Mouse (Mus musculus): ENCODE results near the gene Efcab14. TPM values are rescaled to one million over a fixed set of nuclear protein-coding genes. Genes with fewer than 3 reads are reported as not detected.

Efcab14 gene
- polyA plus RNA-seq, 1 experiment from 2014 or later: 45.7 TPM

GRCm38 (mm10) chr4:115780918-115781317 is 43.4 kb downstream of the Efcab14 start, which contains the start of gene Tex38:
Gene Tex38, minus strand, starts transcription at chr4:115781018.
- 83% methylated on average over 3 of the region's 3 CpGs for WGBS

GRCm38 (mm10) chr4:115782026-115782805 is 44.7 kb downstream of the Efcab14 start:
- Histone ChIP-seq H3K9ac (no peak overlapping the region), H3K9me3 (replicated peaks) (no peaks in the 10 kb centered on the region), H3K27ac (replicated peaks) (no peak overlapping the region), H3K27me3 (no peaks in the 10 kb centered on the region), H3K4me1 (peaks cover 17% of the 10 kb centered on the region), H3K36me3 (peaks cover 4% of the 10 kb centered on the region; the same call in 1 of the 2 replicates), H3K4me2 (replicated peaks) (no peak overlapping the region), H3K4me3 (replicated peaks) (no peak overlapping the region)
- 92% methylated on average over 5 of the region's 5 CpGs for WGBS
- ATAC-seq (ENCODE audit: insufficient number of reproducible peaks, low FRiP score, low TSS enrichment, low read depth): no peak

More at GRCm38 (mm10) chr4:115780918-115781317, 43.4 kb downstream of the Efcab14 start, which contains the start of gene Tex38:
- H3K4me1 ChIP-seq: peaks cover 14% of the 10 kb centered on the region
- H3K4me3 ChIP-seq (replicated peaks): no peak within 1 kb of the TSS
- H3K27ac ChIP-seq (replicated peaks): no peak within 1 kb of the TSS
- H3K36me3 ChIP-seq: peaks cover 8% of the 10 kb centered on the region
- no peak within 1 kb of the TSS for H3K4me2 ChIP-seq (replicated peaks)
- no peak within 1 kb of the TSS for H3K9ac ChIP-seq
- H3K27me3 ChIP-seq: no peaks in the 10 kb centered on the region
- H3K9me3 ChIP-seq (replicated peaks): no peaks in the 10 kb centered on the region
- no peak for ATAC-seq (ENCODE audit: insufficient number of reproducible peaks, low FRiP score, low TSS enrichment, low read depth)

- peak; percentile 83 for ATAC-seq (ENCODE audit: insufficient number of reproducible peaks, low FRiP score, low TSS enrichment, low read depth)
- Histone ChIP-seq H3K27me3 (no peaks in the 10 kb centered on the region), H3K4me2 (replicated peaks) (peak within 1 kb of the TSS; percentile 75), H3K4me3 (replicated peaks) (peak within 1 kb of the TSS; percentile 56), H3K9me3 (replicated peaks) (no peaks in the 10 kb centered on the region), H3K27ac (replicated peaks) (peak within 1 kb of the TSS; percentile 78), H3K36me3 (peaks cover 12% of the 10 kb centered on the region; the same call in 1 of the 2 replicates), H3K4me1 (peaks cover 17% of the 10 kb centered on the region), H3K9ac (peak within 1 kb of the TSS; percentile 75)
- under 1% methylated on average over 69 of the region's 69 CpGs for WGBS
Measured at GRCm38 (mm10) chr4:115784769-115785510, 47.4 kb downstream of the Efcab14 start, which contains the start of gene Atpaf1. Gene Atpaf1, plus strand, starts transcription at chr4:115784812.

DNA sequence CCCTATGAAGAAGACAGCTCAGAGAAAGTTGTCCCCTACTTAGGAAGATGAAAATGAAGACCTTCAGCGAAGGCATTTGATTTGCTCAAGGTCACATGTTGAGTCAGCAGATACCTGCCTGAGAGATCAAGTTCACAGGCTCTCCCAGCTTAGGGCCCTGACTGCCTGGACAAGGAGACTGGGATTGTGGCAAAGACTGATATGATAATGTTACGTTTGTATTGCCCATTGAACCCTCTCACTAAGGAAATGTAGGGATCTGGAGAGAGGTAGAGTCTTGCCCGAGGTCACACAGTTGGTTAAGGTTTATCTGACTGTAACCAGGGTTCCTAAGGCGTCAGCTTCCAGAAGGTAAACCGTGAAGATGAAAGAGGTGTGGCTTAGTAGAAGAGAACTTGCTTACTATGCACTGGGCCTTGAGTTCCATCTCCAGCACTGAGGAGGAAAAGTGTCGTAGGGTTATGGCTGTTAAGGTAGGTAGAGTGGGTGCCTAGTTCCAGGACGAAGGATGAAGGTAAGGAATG is 48.0 kb downstream of the Efcab14 start:
- peak overlapping the region; percentile 75 for H3K4me2 ChIP-seq (replicated peaks)
- peak overlapping the region; percentile 75 for H3K9ac ChIP-seq
- peak overlapping the region; percentile 56 for H3K4me3 ChIP-seq (replicated peaks)
- peaks cover 18% of the 10 kb centered on the region; the same call in 1 of the 2 replicates for H3K36me3 ChIP-seq
- no peaks in the 10 kb centered on the region for H3K9me3 ChIP-seq (replicated peaks)
- no peak for ATAC-seq (ENCODE audit: insufficient number of reproducible peaks, low FRiP score, low TSS enrichment, low read depth)
- H3K4me1 ChIP-seq: peaks cover 17% of the 10 kb centered on the region
- 51% methylated on average over 7 of the region's 7 CpGs for WGBS
- peak overlapping the region; percentile 78 for H3K27ac ChIP-seq (replicated peaks)
- H3K27me3 ChIP-seq: no peaks in the 10 kb centered on the region

GRCm38 (mm10) chr4:115790864-115791263 is 53.3 kb downstream of the Efcab14 start:
- no peak for ATAC-seq (ENCODE audit: insufficient number of reproducible peaks, low FRiP score, low TSS enrichment, low read depth)
- Histone ChIP-seq H3K4me1 (peaks cover 4% of the 10 kb centered on the region), H3K27ac (replicated peaks) (no peak overlapping the region), H3K36me3 (peaks cover 49% of the 10 kb centered on the region), H3K27me3 (no peaks in the 10 kb centered on the region), H3K9ac (no peak overlapping the region), H3K9me3 (replicated peaks) (no peaks in the 10 kb centered on the region), H3K4me2 (replicated peaks) (no peak overlapping the region), H3K4me3 (replicated peaks) (no peak overlapping the region)
- 84% methylated on average over 3 of the region's 3 CpGs for WGBS

DNA sequence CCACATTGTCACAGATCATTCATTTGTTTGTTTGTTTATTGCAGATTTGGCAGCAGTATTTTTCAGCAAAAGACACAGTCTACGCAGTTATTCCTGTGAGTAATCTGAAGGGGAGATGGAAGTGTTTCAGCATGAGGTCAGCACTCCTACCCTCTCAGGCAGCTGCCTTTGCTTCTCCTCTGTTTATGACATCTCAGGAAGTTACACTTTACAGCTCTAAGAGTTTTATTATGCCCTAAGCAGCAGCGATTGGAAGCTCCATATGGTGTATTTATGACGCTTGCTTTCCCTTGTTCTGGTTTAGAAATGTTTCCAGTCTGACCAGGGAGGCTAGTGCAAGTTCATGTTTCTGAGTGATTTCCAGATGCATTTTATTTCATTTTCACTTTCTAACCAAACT is 57.8 kb downstream of the Efcab14 start:
- ATAC-seq (ENCODE audit: insufficient number of reproducible peaks, low FRiP score, low TSS enrichment, low read depth): no peak
- H3K4me3 ChIP-seq (replicated peaks): no peak overlapping the region
- H3K4me2 ChIP-seq (replicated peaks): no peak overlapping the region
- no peaks in the 10 kb centered on the region for H3K9me3 ChIP-seq (replicated peaks)
- no peak overlapping the region for H3K9ac ChIP-seq
- peaks cover 71% of the 10 kb centered on the region for H3K36me3 ChIP-seq
- H3K27ac ChIP-seq (replicated peaks): no peak overlapping the region
- whole genome bisulfite sequencing: 90% methylated on average over 3 of the region's 3 CpGs
- no peaks in the 10 kb centered on the region for H3K27me3 ChIP-seq
- no peaks in the 10 kb centered on the region for H3K4me1 ChIP-seq

DNA sequence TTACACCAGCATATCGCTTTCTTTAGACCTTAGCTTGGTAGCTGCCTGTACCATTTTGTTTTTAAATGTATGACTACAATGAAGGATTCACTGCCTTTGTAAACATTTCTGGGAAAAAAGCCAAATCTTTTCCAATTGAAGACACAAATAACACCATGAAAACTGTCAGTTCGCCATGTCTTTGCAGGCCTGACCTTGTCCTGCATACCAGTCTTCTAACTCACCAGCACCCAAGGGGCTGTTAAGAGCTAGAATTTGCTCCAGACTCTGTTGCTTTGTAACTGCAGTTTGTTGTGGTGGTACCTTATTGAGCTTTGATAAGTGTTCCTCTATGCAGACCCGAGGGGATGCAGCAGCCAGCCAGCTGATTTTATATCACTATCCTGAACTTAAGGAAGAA is 62.4 kb downstream of the Efcab14 start:
- Histone ChIP-seq H3K9ac (no peak overlapping the region), H3K4me2 (replicated peaks) (no peak overlapping the region), H3K4me1 (no peaks in the 10 kb centered on the region), H3K27ac (replicated peaks) (no peak overlapping the region), H3K27me3 (no peaks in the 10 kb centered on the region), H3K9me3 (replicated peaks) (no peaks in the 10 kb centered on the region), H3K4me3 (replicated peaks) (no peak overlapping the region), H3K36me3 (peaks cover 67% of the 10 kb centered on the region)
- ATAC-seq (ENCODE audit: insufficient number of reproducible peaks, low FRiP score, low TSS enrichment, low read depth): no peak
- WGBS: 63% methylated on average over 3 of the region's 3 CpGs

GRCm38 (mm10) chr4:115812326-115812725 is 74.8 kb downstream of the Efcab14 start:
- H3K4me1 ChIP-seq: no peaks in the 10 kb centered on the region
- H3K9ac ChIP-seq: no peak overlapping the region
- no peaks in the 10 kb centered on the region for H3K27me3 ChIP-seq
- H3K27ac ChIP-seq (replicated peaks): no peak overlapping the region
- no peak overlapping the region for H3K4me2 ChIP-seq (replicated peaks)
- H3K4me3 ChIP-seq (replicated peaks): no peak overlapping the region
- H3K36me3 ChIP-seq: peaks cover 40% of the 10 kb centered on the region
- WGBS: 79% methylated on average over 4 of the region's 4 CpGs
- H3K9me3 ChIP-seq (replicated peaks): no peaks in the 10 kb centered on the region
- no peak for ATAC-seq (ENCODE audit: insufficient number of reproducible peaks, low FRiP score, low TSS enrichment, low read depth)

DNA sequence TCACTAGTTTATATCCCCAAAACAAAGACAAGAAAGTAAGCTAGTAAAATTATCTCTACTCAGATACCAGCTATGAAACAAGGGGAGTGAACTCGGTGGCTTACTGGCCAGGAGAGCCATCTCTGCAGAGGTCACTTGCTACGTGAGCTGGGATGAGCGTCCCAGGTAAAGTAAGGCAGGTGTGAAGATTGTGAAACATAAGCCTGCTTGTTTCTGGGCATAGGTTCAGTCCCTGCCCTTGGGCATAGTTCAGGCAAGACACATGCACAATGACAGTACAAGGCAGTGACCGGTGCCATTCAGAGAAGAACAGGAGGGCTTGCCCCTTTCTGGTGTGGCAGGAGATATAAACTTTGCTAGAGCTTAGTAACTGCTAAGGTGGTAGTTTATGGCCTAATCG is 78.1 kb downstream of the Efcab14 start:
- no peaks in the 10 kb centered on the region for H3K27me3 ChIP-seq
- H3K4me2 ChIP-seq (replicated peaks): no peak overlapping the region
- WGBS: 92% methylated on average over 5 of the region's 5 CpGs
- no peak overlapping the region for H3K9ac ChIP-seq
- no peaks in the 10 kb centered on the region for H3K4me1 ChIP-seq
- ATAC-seq (ENCODE audit: insufficient number of reproducible peaks, low FRiP score, low TSS enrichment, low read depth): no peak
- H3K9me3 ChIP-seq (replicated peaks): no peaks in the 10 kb centered on the region
- H3K36me3 ChIP-seq: peaks cover 41% of the 10 kb centered on the region; the same call in 1 of the 2 replicates
- no peak overlapping the region for H3K4me3 ChIP-seq (replicated peaks)
- H3K27ac ChIP-seq (replicated peaks): no peak overlapping the region

GRCm38 (mm10) chr4:115820199-115820598 is 82.7 kb downstream of the Efcab14 start:
- 55% methylated on average over 3 of the region's 3 CpGs for WGBS

DNA sequence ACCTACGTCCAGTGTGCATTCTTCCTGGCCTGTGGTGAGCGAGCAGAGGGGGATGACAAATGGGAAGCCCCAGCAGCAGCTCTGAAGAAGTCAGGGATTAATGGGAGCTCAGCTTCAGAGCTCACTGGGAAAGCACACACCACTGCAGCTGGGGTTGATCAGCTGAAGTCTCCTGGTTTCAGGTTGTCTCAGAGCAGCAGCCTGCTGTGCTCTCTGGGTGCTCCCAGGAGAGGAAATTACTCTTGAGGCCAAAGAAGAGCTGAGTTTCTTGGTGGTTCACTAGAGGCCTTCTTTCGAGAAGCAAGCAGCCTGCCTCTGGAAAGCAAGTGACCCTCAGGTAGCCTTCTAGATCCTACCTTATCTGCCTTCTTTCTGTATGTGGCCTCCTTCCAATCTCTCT is 83.4 kb downstream of the Efcab14 start:
- Histone ChIP-seq H3K36me3 (peaks cover 9% of the 10 kb centered on the region; the same call in 1 of the 2 replicates), H3K9ac (no peak overlapping the region), H3K4me2 (replicated peaks) (no peak overlapping the region), H3K4me1 (no peaks in the 10 kb centered on the region), H3K9me3 (replicated peaks) (no peaks in the 10 kb centered on the region), H3K4me3 (replicated peaks) (no peak overlapping the region), H3K27me3 (no peaks in the 10 kb centered on the region), H3K27ac (replicated peaks) (no peak overlapping the region)
- no peak for ATAC-seq (ENCODE audit: insufficient number of reproducible peaks, low FRiP score, low TSS enrichment, low read depth)
- 73% methylated on average over 3 of the region's 3 CpGs for WGBS

More at GRCm38 (mm10) chr4:115820199-115820598, 82.7 kb downstream of the Efcab14 start:
- Histone ChIP-seq H3K4me2 (replicated peaks) (no peak overlapping the region), H3K4me1 (no peaks in the 10 kb centered on the region), H3K36me3 (peaks cover 16% of the 10 kb centered on the region; the same call in 1 of the 2 replicates), H3K9ac (no peak overlapping the region), H3K27me3 (no peaks in the 10 kb centered on the region), H3K9me3 (replicated peaks) (no peaks in the 10 kb centered on the region), H3K4me3 (replicated peaks) (no peak overlapping the region), H3K27ac (replicated peaks) (no peak overlapping the region)
- ATAC-seq (ENCODE audit: insufficient number of reproducible peaks, low FRiP score, low TSS enrichment, low read depth): no peak
